Mouse (Mus musculus): ENCODE results near the gene Gpr107. TPM values are rescaled to one million over a fixed set of nuclear protein-coding genes. Genes with fewer than 3 reads are reported as not detected.

Gene Gpr107
- polyA plus RNA-seq, 1 experiment, result 27.9 TPM

DNA sequence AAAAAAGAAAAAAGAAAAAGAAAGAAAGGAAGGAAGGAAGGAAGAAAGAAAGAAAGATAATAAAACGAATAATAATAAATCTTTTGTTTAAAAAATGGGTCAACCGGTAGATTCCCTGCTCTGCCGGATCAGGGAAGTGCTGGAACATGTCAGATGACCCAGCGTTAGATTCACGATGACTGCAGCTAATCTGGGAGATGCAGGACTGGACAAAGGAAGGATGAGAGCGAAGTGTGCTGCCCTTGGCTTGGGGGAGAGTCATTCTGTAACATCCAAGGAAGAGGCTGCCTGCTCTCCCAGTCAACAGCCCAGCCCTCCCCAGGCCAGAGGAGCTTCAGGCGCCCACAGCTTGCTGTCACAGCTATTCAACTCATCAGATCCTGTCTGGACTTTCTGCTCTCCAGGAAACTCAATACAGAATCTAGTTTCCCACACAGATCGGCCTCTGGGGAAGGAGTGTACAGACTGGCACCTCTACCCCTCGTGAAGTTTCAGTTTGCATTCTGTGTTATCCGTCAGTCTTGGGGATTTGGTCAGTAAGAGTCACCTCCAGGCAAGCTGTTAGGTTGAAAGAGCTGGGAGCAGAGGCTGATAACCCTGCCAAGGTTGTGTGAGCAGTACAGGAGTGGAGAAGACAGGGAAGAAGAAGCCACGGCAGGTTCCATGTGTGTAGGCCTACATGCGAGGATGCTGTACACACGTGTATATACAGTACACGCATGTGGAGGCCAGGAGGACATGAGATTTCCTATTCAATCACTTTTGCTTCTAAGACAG, 22.2 kb upstream of the Gpr107 start:
- H3K27ac ChIP-seq (ENCODE audit: control insufficient read depth, insufficient read depth, low read depth, low read length, poor library complexity), result no peak overlapping the region
- H3K4me3 ChIP-seq (replicated peaks; ENCODE audit: control insufficient read depth, low read depth, low read length), result no peak overlapping the region
- TF ChIP-seq POLR2A (IDR thresholded peaks at IDR 0.05; ENCODE audit: borderline replicate concordance, control insufficient read depth, low read depth, low read length) (no peak), CTCF (IDR thresholded peaks at IDR 0.05; ENCODE audit: control insufficient read depth, insufficient read depth, low read length) (no peak)
- peaks cover 6% of the 10 kb centered on the region for H3K4me1 ChIP-seq (ENCODE audit: control insufficient read depth, insufficient read depth, low read length)
- WGBS, result 71% methylated on average over 14 of the region's 14 CpGs

DNA sequence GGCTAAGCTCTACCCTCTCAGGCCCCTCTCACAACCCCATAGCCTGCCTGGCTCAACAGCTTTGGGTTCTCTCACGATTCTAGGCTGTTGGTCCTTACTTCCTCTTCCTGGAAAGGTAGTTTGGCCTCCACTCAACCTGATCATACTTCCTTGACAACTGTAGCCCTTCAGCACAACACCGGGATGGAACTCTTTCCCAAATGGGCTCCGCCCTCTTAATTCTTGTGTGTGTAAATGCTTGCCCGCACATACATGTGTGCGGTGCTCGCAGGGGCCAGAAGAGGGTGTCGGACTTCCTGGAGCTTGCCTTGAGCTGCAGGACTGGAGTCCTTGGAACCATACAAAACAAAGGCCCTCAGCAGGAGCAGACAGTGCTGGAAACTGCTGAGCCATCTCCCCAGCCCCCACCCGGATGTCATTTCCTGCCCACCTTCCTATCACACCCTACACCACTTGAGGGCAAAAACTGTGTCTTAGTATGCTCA, 21.3 kb upstream of the Gpr107 start:
- Histone ChIP-seq H3K4me1 (ENCODE audit: control insufficient read depth, insufficient read depth, low read length) (peaks cover 6% of the 10 kb centered on the region), H3K27ac (ENCODE audit: control insufficient read depth, insufficient read depth, low read depth, low read length, poor library complexity) (peak overlapping the region; percentile 27; the same call in 1 of the 2 replicates)
- WGBS, result 16% methylated on average over 8 of the region's 8 CpGs

DNA sequence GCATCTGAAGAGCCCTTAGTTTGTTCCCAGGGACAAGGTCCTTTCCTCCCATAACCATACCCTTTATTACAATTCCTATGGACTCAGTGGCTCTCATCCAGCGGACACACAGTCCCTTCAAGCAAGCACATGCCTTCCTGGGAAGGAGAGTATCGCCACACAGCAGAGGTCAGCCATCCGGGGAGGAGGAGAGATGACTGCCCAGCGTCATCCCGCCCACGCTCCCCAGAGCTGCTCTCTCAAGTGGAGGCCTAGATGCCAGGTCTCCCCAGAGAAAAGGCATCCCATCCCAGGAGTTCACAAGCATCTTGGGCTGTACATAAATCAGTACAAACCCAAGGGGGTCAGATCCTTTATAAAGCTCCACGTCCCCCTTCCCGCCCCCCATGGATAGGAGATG, 19.4 kb upstream of the Gpr107 start:
- peaks cover 7% of the 10 kb centered on the region for H3K4me1 ChIP-seq (ENCODE audit: control insufficient read depth, insufficient read depth, low read length)
- WGBS, result 86% methylated on average over 8 of the region's 8 CpGs
- H3K4me3 ChIP-seq (replicated peaks; ENCODE audit: control insufficient read depth, low read depth, low read length), result no peak overlapping the region
- TF ChIP-seq CTCF (IDR thresholded peaks at IDR 0.05; ENCODE audit: control insufficient read depth, insufficient read depth, low read length) (no peak), POLR2A (IDR thresholded peaks at IDR 0.05; ENCODE audit: borderline replicate concordance, control insufficient read depth, low read depth, low read length) (no peak)
- no peak overlapping the region for H3K27ac ChIP-seq (ENCODE audit: control insufficient read depth, insufficient read depth, low read depth, low read length, poor library complexity)

More for the DNA sequence above, 21.3 kb upstream of the Gpr107 start:
- no peak for TF ChIP-seq POLR2A (IDR thresholded peaks at IDR 0.05; ENCODE audit: borderline replicate concordance, control insufficient read depth, low read depth, low read length)
- peak; percentile 9; the same call in 1 of the 2 replicates for TF ChIP-seq CTCF (IDR thresholded peaks at IDR 0.05; ENCODE audit: control insufficient read depth, insufficient read depth, low read length)
- H3K4me3 ChIP-seq (replicated peaks; ENCODE audit: control insufficient read depth, low read depth, low read length), result no peak overlapping the region

DNA sequence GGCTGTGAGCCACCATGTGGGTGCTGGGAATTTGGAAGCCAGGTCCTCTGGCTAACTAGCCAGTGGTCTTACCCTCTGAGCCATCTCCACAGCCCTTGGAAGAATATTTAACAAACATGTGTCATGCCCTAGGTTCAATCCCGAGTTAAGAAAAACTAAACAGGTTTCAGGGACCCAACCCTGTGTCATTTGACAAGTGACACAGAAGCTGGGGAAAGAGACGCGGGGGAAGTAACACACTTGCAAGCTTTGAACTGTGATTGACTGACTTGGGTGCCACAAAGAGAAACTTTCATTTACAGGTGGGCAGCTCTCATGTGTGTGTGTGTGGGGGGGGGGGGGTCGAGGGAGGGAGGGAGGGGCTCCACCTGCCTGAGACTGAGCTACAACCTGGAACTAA, 18.1 kb upstream of the Gpr107 start:
- H3K4me3 ChIP-seq (replicated peaks; ENCODE audit: control insufficient read depth, low read depth, low read length), result no peak overlapping the region
- TF ChIP-seq POLR2A (IDR thresholded peaks at IDR 0.05; ENCODE audit: borderline replicate concordance, control insufficient read depth, low read depth, low read length) (no peak), CTCF (IDR thresholded peaks at IDR 0.05; ENCODE audit: control insufficient read depth, insufficient read depth, low read length) (no peak)
- H3K27ac ChIP-seq (ENCODE audit: control insufficient read depth, insufficient read depth, low read depth, low read length, poor library complexity), result no peak overlapping the region
- H3K4me1 ChIP-seq (ENCODE audit: control insufficient read depth, insufficient read depth, low read length), result peaks cover 7% of the 10 kb centered on the region
- WGBS, result 60% methylated on average over 3 of the region's 4 CpGs

DNA sequence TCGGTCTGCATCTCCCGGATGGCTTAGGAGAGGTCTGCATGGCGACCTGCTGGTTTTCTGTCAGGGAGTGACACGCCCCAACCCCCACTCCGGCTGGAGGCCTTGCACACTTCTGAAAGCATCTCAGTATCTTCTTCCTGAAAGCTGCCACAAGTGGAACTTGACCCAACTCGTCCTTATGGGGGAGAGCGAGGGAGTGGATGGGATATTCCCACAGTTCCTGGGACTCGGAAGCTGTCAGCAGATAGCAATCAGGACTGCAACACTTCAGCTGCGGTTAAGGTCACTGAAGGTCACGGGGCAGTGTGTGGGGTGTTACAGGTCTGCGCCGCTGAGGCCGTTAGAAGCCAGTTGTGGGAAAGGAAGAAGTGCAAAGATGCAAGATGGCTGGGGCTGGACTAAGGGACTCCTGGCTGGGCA, 16.6 kb upstream of the Gpr107 start:
- Histone ChIP-seq H3K4me1 (ENCODE audit: control insufficient read depth, insufficient read depth, low read length) (peaks cover 7% of the 10 kb centered on the region; the same call in 1 of the 2 replicates), H3K4me3 (replicated peaks; ENCODE audit: control insufficient read depth, low read depth, low read length) (no peak overlapping the region), H3K27ac (ENCODE audit: control insufficient read depth, insufficient read depth, low read depth, low read length, poor library complexity) (0 out of 2 replicates have a peak overlapping the region, but pooled peaks have one; percentile 4)
- TF ChIP-seq CTCF (IDR thresholded peaks at IDR 0.05; ENCODE audit: control insufficient read depth, insufficient read depth, low read length), result no peak
- TF ChIP-seq POLR2A (IDR thresholded peaks at IDR 0.05; ENCODE audit: borderline replicate concordance, control insufficient read depth, low read depth, low read length), result no peak
- 47% methylated on average over 13 of the region's 13 CpGs for WGBS

DNA sequence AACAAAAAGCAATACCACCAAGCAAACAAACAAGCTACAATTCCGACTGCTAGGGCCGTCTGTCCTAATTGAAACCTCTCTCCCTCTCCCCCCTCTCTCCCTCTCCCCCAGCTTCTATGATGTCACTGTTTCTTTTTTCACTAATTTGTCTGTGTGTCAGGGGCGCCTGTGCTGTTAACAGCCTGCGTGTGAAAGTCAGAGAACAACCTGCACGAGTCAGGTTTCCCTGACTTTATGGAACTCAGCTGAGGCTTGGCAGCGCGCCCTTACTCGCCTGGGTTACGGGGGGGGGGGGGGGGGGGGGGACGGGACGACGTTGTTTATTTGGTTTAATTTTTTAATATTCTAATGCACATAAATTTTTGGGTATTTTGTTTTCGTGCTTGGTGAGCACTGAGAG, 15.8 kb upstream of the Gpr107 start:
- WGBS, result 21% methylated on average over 13 of the region's 13 CpGs
- peaks cover 5% of the 10 kb centered on the region; the same call in 1 of the 2 replicates for H3K4me1 ChIP-seq (ENCODE audit: control insufficient read depth, insufficient read depth, low read length)

DNA sequence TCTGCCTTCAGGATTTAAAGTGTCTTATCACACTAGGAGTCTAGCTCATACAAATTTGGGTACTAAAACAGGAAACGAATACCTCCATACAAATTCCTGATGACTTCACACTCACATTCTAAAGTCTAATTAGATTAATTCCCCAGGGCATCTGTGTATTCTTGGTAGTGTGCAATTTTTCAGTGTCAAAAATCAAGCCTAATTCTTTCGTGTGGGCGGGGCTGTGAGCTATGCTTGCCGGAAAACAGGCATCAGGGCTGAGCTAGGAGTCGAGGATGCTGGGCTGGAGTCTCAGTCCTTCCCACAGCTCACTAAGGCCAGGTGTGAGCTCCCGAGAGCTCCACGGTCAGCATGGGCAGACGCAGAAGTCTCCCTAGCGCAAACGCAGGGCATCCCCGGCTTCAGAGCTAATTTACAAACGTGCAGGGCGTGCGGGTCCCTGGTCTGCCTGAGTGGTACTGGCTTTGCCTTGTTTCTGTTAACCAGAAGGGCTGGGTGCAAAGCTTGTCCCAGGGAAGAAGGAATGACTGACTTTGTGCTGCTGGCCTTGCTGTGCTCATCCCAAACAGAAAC, 15.0 kb upstream of the Gpr107 start:
- TF ChIP-seq POLR2A (IDR thresholded peaks at IDR 0.05; ENCODE audit: borderline replicate concordance, control insufficient read depth, low read depth, low read length) (no peak), CTCF (IDR thresholded peaks at IDR 0.05; ENCODE audit: control insufficient read depth, insufficient read depth, low read length) (no peak)
- peaks cover 5% of the 10 kb centered on the region; the same call in 1 of the 2 replicates for H3K4me1 ChIP-seq (ENCODE audit: control insufficient read depth, insufficient read depth, low read length)
- no peak overlapping the region for H3K27ac ChIP-seq (ENCODE audit: control insufficient read depth, insufficient read depth, low read depth, low read length, poor library complexity)
- no peak overlapping the region for H3K4me3 ChIP-seq (replicated peaks; ENCODE audit: control insufficient read depth, low read depth, low read length)
- WGBS, result 79% methylated on average over 14 of the region's 14 CpGs

More for the DNA sequence above, 15.8 kb upstream of the Gpr107 start:
- Histone ChIP-seq H3K27ac (ENCODE audit: control insufficient read depth, insufficient read depth, low read depth, low read length, poor library complexity) (no peak overlapping the region), H3K4me3 (replicated peaks; ENCODE audit: control insufficient read depth, low read depth, low read length) (no peak overlapping the region)
- TF ChIP-seq POLR2A (IDR thresholded peaks at IDR 0.05; ENCODE audit: borderline replicate concordance, control insufficient read depth, low read depth, low read length), result no peak
- no peak for TF ChIP-seq CTCF (IDR thresholded peaks at IDR 0.05; ENCODE audit: control insufficient read depth, insufficient read depth, low read length)

DNA sequence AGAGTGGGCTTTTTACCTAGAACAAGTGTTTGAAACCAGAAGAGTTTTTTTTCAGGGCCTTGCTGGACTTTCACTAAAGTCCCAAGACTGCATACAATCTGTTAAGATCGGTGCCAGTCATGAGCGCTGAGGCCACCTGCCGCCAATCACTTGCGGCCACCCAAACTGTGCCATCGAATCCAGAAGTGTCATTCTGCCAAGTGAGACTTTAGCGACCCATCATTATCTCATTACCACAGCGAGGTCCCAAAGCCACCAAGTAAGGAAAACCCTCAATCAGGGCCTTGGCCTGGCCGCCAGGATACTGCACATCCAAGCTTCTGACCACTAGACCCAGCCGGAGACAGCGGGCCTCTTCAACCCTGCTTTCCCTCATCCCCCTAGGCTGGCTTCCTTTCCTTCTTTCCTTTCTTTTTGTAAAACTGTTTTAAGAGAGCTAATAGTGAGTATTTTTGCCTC, 12.9 kb upstream of the Gpr107 start:
- H3K4me3 ChIP-seq (replicated peaks; ENCODE audit: control insufficient read depth, low read depth, low read length), result no peak overlapping the region
- TF ChIP-seq CTCF (IDR thresholded peaks at IDR 0.05; ENCODE audit: control insufficient read depth, insufficient read depth, low read length) (no peak), POLR2A (IDR thresholded peaks at IDR 0.05; ENCODE audit: borderline replicate concordance, control insufficient read depth, low read depth, low read length) (no peak)

More for the DNA sequence above, 12.9 kb upstream of the Gpr107 start:
- H3K27ac ChIP-seq (ENCODE audit: control insufficient read depth, insufficient read depth, low read depth, low read length, poor library complexity), result peak overlapping the region; percentile 12; the same call in 1 of the 2 replicates
- WGBS, result 41% methylated on average over 10 of the region's 10 CpGs
- peaks cover 7% of the 10 kb centered on the region; the same call in 1 of the 2 replicates for H3K4me1 ChIP-seq (ENCODE audit: control insufficient read depth, insufficient read depth, low read length)

Measured in bone marrow, adult 2 months (tissue).